Mouse (Mus musculus) spleen, adult 18-20 months (tissue): ENCODE data around the gene Fbxl17.

Experiments used
- DNase-seq, 2 experiments: peaks; one replicate each; pipeline ENCODE4 v3.0.0; 2022; ENCODE audit warnings: mixed read lengths in 2 of 2

Fbxl17 gene

DNA sequence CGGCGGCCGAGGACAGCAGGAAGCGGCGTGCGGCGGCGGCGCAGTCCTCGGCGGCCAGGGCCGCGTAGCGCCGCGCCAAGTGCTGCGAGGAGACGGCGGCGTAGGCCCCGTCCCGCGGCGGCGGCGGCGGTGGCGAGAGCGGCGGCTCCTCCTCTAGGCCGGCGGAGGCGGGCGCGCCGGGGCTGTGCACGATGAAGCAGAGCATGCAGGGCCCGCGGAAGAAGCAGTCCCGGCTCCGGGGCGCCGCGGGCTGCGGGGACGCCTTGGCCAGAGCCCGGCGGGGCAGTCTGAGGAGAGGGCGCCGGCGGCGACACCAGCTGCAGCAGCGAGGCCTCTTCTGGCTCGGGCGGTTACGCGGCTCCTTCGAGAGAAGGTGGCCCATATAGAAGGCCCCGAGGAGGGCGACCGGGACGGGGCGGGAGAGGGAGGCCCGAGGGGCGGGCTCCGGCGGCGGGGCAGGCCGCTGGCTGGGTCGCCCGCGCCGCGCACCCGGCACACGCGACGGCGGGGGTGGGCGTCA is at the start of gene Fbxl17:
TSS of gene Fbxl17 (minus strand) at position 382 of the 520 bp plus-strand sequence.
- peak; percentile 52 to 70 for DNase-seq

DNA sequence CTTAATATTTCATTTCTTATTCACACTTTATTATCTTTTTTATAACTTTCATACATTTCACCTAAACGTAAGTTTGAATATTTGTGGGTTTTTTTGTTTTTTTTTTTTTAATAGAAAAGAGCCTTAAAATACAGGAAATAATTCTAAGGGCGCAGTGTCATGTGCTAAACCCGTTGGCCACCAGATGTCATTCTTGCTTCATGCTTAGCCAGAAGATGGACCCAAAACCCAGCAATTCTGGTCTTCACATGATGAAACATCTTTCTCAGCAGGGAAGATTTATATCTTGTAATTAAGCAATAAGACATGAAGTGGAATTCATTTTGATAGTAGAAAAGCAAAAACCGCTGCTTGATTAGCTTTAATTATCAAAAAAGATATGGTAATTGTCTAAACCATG is 47.6 kb upstream of the Fbxl17 start:
- DNase-seq = no peak

DNA sequence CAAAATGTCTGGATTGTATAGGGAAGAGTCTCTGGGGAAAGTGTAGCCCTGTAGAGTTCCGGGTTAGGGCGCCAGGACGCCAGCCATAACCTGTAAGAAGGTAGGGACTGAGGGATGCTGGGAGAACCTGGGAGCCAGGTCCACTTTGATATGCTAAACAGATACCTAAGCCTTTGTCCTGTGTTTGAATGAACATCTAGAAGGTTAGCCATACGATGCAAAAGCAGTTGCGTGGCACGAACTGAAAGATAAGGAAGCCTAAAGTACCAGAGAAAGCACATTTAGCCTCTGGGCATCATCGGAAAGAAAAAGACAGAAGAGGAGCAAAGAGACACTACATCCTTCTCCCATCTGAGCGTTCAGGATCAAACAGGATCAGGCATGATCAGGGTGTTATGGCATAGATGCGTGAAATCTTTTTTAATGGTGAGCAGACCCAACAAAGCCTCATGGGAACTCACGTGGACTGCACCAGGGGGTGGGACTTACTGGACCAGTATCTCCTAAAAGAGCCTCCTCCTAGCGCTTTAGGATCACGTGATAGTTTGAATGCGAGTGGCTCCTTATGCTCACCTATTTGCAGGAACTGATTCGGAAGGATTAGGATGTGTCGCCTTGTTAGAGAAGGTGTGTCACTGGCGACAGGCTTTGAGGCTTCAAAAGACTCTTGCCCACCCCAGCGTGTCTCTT is 34.9 kb upstream of the Fbxl17 start:
- DNase-seq = no peak

DNA sequence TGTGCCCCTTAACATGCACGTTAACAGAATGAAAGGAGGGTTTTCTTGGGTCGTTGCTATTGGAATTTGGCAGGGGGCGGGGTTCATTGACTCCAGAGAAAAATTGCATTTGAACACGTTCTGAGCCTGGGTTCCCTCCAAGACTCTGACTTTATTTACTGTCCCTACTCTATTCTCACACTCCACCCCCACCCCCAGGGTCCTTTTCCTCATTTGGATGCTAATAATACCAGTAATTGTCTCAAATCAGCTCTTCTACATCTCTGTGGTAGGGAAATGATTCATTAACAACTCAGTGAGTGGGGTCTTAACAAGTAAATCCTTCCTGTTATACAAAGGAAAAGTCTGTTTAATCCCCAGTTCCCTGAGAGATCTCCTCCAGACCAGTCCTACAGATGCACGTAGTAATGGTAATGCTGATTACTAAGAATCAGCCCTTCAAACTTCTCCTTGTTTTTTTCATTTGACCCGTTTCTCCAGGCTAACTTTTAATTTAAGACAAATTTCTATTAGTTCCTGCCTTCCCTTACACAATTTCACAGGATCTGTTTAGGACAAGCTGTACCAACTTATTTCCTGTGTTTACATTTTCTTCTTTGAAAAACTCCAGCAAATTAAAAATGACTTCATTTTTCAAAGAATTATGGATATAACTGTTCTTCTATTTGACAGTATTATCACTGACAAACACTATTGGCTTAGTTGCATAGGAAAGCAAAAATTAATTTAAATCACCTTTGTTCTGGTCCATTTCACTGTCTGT is 33.4 kb upstream of the Fbxl17 start:
- DNase-seq = no peak

DNA sequence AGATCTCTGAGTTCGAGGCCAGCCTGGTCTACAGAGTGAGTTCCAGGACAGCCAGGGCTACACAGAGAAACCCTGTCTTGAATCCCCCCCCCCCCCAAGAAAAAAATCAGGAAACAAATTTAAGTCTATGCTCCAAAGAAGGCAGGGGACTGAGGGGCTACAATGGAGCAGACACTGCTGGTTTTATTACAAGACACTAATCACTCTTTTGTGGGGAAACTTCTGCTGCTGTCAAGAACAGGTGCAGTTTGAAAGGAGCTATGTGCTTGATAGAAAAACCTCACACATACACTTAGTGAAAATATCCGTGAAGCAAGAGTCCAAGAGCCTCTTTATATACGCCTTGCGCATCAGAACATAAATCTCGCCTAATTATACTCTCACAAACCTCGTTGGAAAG is 29.7 kb upstream of the Fbxl17 start:
- DNase-seq = no peak

DNA sequence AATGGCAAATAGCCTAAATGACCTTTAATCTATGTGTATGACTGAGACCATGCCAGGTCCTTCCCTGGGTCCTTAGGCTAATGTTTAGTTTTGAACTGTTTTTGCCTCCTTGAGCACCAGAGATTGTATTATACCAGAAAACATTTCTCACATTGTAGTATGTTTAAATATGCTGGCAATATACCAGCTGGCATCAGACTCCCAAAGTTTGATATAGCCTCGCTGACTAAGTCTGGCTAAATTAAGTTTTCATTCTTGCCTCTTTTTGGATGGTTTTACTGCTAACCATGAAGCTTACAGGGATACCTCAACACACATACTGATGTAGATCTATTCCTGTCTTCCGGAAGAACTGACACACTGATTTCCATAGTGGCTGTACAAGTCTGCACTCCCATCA is 20.9 kb upstream of the Fbxl17 start:
- no peak for DNase-seq

DNA sequence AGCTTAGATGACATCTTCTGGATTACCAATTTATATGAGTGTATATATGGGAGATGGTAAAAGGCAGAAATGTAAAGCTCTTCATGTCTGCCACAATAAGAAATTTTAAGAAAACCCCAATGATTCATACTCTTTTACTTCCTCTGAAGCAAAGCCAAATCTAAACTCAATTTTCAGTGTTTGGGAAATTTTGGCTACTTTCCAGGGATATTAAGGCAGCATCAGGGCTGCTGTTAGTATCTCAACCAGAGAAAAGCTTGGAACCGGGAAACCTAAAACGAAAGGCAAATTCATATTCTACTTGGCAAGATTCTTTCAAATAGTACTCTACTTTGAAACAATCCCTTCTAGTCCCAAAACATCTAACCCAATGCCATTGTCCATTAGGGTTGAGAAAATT is 10.6 kb upstream of the Fbxl17 start:
- DNase-seq = no peak

DNA sequence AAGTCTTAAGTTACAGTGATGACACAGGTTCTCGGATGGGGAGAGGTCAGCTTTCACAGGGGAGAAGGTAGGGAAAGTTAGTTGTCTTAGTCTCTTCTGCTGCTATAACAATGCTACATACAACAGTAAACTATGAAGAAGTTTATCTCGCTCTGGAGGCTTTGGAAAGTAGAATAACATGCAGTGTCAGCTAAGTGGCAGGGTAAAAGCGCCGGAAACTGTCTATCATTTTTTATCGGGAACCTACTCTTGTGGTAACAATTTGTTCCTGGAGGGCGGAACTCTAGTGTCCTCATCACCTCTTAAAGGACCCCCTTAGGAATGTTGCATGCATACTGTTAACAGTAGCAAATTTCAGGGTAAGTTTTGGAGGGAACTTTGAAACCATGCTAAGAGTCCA is 1.3 kb upstream of the Fbxl17 start:
- DNase-seq = no peak

DNA sequence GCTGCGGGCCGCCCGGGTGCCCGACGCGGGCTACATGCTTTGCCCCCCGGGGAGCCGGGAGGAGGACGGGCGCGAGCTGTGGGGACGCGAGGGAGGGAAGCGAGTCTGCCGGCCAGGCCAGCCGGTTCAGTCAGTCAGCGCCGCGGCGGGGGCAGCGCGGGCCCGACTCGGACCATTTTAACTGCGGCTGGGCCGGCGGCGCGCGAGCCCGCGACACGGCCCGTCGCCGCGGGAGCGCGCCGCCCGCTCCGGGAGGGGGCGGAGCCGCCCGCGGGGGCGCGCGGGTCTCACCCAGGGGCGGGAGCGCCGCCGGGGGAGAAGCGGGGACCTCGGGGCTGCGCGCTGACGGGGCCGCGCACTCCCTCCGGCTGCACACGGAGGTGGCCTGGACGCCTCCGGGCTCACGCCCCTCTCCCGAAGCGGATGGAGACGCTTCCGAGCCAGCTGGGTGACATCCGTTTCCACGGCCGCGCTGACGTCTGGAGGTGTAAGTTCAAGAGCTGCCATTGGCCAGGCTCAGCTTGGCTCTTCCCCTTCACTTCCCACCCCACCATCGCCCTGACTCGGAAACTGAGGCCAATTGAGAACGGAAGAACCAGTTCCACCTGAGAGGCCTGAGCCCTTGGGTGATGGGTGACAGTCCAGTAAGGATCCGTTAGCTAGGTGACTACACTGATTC is 478 bp upstream of the Fbxl17 start:
- DNase-seq = peak; percentile 77 to 80

DNA sequence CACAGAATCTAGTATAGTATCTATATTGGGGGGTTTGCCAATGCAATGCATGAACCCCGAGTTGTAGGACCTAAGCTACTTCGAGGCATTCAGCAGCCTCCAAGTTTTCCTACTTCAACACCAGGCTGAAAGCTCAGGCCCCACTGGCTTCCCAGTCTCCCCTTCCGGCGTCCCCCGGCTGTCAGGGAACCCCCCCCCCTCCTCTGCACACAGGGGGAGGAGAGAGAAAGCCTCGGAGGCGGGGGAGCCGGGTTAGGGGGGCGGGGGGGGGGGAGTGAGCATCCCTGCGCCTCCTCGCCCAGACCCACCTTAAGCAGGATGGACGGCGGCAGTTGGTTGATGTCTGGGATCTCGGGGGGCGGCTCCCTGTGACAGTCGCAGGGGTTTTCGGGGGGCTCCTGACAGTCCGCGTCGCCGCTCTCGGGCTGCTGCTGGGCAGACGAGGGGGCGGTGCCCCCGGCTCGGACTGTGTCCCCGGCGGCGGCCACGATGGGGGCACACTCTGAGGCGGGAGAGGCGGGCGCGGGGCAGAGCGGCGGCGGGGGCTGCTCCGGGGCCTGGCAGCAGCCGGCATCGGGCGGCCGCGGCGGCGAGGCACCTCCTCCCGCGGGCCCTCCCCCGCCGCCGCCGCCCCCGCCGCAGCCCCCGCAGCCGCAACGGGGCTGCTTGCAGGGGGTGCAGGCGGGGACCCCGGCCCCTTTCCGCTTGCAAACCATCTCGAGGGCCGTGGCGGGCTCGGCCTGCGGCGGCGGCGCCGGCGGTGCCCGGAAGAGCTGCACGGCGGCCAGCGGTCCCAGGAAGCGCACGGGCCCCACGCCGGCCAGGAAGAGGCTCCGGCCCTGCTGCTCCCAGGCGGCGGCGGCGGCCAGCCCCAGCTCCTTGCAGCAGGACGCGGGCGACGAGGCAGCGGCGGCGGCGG is 841 bp downstream of the Fbxl17 start:
- DNase-seq = peak; percentile 47 to 54

DNA sequence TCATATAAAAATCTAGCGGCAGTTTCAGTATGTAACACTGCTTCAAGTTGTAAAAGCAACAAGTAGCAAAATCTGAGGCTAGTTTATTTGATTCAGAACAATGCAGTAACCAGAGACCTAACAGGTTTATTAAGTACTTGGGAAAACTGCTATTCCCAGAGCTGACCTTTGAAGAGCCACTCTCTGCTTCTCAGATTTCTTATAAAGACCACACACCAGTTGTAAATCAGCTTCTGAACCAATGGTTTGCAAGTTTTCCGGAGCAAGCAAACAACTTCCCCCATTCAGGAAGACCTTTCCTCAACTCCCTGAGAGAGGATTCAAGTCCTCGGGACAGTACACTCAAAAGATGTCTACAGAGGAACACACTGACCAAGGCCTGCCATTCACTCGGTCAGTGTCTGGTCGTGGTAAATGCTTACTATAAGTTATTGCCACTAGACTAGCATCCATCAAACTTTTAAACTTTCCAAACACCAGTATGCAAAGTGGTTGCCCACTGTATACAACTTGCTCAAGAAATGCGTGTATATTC is 1.6 kb downstream of the Fbxl17 start:
- DNase-seq = no peak

DNA sequence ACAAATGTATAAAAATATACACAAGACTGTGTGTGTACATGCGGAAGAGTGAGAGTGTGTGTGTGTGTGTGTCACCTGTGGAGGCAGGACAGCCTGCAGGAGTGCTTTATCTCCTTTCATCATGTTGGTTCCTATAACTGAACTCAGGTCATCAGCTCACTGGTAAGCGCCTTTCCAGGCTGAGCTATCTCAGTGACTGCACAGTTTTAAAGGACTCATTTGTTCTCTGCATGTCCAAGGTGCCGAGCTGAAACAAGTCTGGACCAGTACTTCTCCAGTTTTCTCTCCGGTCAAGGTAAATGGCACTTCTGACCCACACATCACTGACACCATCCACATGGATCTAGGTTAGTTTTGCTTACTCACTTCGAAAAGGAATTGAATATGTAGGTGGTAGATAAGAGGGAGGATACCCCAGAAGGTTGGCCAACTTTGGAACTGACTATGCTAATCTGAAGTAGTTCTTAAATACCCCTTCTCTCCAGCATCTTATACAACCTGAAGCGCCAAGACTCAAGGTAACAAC is 2.5 kb downstream of the Fbxl17 start:
- no peak for DNase-seq

DNA sequence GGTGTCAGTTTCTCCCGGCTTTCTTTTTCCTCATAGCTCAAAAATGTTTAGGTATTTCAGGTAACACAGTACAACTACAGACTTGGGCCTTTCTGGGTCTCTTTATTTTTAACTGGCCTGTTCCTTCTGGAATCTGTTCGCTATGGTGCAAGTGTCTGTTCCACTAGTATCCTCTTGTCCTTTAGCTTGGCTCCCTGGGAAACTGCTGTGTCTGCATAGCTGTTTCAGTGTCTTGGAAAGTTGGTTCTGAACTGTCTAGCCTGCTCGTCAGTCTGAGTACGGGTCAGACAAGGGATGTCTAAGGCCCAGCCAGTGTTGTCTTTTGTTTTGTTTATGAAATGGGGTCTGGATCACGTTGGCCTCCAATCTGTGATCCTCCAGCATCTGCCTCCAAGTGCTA is 3.7 kb downstream of the Fbxl17 start:
- DNase-seq = no peak

DNA sequence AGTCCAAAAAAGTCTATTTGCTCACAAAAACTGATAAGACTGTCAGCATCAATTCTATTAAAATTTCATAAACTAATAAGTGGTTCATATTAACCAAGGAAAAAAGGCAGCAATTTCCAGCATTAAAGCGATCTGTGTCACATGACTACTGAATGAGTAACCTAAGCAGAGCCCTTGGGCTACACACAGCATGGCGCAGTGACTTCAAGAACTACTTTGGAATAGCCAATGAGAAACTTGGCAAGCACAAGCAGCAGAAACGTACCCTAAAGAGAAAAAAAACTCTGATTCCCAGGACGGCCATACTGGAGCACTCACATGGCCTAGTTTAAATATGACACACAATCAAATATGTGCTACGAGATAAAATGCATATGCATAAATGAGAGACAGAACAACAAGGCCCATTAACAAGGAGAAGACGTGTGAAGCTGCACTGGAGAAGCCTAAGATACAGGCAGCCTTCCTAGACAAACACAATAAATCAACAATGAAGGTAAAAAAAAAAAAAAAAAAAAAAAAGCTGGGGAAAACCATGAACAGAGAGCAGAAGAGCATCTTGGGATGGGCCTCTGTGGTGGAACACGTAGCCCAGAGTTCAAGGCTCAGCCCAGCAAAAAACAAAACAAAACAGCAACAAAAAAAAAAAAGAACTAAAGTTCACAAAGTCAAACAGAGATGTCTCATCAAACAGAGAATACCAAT is 5.8 kb downstream of the Fbxl17 start:
- no peak for DNase-seq

DNA sequence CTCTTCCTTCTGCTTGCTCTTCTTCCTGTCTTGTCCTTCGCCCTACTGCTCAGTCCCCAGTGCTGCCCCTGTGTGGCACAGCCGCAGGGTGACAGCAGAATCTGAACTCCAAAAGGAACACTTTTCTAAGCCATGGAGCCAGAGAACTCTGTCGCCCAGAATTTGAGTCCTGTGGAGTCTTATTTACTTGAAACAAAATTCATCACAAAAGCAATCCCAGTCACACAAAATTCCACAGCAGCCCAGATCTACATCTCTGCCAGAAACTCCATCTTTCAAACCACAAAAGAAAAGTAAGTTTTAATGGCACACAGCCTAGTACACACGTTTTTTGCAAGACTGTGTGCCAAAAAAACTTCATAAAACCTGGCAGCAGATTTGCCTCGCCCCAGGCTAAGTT is 6.5 kb downstream of the Fbxl17 start:
- DNase-seq = peak in 1 of 2 experiments; percentile 23

DNA sequence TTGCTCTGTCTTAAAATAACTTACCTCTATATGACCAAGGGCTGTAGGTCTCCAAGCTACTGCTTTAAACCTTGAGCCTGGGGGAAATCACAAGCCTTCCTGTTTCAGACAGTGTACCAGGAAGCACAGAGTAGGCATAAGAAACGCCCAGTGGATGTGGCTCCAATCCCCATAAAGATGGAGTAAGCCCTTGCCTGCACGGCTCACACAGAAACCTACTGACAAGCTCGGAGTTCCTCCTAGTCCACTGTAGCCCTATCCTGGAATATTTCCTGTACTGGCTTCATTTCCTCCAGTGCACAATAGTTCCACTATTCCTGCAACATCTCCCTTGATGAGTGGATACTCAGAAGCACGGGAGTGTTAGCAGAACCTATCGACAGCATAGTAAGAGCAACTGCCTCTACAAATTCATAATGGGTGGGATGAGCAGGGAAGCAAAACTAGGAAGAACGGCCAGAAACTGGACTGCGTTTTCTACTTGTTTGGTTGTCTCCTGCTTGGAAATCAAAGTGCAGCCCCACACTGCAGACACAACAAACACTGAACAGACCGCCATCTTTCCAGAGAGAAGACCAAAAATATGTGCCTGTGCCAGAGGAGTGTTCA is 7.0 kb downstream of the Fbxl17 start:
- no peak for DNase-seq

DNA sequence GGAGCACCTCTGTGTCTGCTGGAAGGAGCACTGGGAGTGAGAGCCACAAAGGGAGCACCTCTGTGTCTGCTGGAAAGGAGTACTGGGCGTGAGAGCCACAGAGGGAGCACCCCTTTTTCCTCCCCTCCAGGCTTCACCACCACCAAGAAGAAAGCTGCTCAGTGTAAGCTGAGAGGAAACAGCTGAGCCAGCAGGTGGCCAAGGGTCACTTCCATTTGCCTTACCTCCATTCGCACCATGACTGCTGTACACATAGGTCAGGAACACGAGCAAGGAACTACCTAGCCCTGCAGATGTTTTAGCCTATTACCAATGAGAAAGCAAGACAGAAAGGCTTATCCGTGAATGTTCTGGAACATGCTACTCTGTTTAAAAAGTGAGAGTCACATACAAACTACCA is 10.3 kb downstream of the Fbxl17 start:
- no peak for DNase-seq

DNA sequence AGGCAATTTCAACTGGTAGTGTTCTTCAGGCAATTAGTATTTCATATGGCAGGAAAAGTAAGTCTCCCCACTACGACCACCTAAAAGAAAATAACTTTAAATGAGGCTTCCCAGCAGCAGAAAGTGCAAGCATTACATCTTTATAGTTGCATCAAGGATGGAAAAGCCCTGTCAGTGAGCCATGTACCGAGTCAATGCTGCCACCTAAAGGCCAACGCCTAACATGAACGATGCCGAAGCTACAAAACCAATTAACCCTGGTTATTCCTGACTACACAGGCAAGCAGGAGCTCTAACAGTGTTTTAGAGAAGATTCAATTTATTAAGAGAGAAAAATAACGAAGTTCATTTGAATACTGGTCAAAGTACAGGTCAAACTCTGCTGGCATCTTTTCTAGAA is 32.0 kb downstream of the Fbxl17 start:
- DNase-seq = peak; percentile 18 to 45

DNA sequence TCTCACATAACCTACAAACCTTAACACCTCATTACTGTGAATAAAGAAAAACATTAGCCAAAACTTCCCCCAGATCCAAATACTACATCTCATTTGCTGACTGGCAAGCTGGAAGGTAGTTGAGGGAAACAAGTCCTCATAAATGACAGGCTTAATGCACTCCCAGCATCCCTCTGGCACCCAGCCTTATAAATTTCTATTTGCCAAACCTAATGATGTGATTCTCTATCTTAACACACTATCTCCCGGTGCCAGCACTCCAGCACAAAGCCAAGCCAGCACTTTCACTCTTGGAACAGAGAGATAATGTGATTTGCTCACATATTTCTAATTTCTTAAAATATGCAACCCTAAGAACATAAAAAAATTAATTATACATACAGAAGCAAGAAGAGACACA is 34.6 kb downstream of the Fbxl17 start:
- no peak for DNase-seq

DNA sequence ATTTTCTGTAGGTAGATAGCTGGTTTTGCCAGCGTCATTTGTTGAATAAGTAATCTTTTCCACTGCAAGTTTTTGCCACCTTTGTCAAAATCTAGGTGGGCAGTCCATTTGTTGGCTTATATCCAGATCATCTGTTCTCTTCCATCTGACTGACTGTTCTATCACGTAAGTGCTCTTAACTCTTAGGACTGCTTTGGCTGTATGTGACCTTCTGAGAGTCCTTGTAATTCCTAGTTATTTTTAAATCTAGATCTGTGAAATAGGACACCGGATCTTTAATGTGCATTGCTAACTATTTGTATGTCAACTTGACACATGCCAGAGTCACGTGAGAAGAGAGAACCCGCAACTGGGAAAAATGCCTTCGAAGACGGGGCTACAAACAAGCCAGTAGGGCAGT is 37.3 kb downstream of the Fbxl17 start:
- DNase-seq = no peak
